Mouse (Mus musculus): ENCODE results near the gene Robo2. TPM values are rescaled to one million over a fixed set of nuclear protein-coding genes. Genes with fewer than 3 reads are reported as not detected.
"Not testable (repeated sequence)": the region's sequence is repeated elsewhere in the genome, so short reads cannot be mapped to it uniquely, and the experiment has no call there.

Gene Robo2
- total RNA-seq, 2 experiments from 2014 or later, result not detected

DNA sequence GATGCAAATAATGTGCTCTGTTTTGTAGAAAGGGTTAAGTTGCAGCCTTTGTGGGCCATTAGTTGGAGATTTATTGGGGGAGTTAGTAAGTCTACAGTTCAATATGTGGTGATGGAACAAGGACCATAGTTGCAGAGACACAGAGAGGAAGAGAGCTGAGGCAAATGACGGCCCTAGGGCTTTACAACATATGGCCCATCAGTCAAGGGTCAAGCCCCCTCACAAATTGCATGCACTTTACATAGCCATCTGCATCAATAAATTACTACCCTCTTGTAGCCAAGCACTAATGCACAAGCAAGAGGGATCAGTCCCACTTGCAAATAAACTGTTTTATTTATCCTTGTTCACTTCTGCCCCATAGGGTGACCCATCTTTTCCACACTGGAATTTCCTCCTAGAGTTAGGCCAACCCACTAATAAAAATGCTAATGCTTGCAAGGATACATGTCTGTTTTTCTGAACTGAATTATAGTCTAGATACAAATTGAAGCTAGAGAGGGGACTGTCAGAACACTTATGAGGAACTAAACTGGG is 194.7 kb downstream of the Robo2 start:
- ATAC-seq (ENCODE audit: poor library complexity, severe bottlenecking), result no peak

DNA sequence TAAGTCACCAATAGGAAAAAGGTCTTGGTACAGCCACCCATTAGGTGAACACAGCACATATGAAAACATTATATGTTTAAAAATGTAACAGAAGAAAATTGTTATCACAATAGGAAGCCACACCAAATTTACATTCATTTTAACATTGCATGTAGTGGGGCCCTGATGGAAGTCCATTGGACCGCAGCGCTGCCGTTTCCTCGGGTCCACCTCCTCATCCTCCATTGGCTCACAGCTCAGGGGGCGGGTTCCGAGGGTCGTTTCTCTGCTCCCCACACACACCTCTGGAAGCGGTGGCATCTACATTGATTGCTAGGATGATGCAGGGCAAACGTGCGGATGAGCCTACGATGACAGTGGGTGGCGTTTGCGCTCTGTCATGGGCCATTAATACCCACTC is 195.8 kb downstream of the Robo2 start:
- no peak; the same call in 1 of the 2 replicates for ATAC-seq (ENCODE audit: poor library complexity, severe bottlenecking)

DNA sequence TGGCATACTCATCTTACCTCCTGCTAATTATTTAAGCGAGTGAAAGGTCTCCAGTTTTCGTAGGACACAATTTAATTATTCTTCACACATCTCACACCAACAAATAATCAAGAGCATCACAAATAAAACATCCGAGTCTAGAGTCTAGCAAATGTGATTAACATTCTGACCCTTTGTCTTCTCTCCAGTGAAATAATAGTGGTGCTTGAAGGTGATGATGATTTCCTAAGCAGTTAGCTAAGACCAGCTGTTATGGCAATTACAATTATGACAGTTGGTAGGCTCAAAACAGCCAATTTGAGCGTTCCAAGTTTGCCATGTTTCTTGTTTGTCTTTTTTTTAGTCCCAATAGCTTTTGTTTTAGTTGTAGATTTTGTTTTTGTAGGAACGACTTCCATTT is 210.9 kb downstream of the Robo2 start:
- ATAC-seq (ENCODE audit: poor library complexity, severe bottlenecking), result no peak

DNA sequence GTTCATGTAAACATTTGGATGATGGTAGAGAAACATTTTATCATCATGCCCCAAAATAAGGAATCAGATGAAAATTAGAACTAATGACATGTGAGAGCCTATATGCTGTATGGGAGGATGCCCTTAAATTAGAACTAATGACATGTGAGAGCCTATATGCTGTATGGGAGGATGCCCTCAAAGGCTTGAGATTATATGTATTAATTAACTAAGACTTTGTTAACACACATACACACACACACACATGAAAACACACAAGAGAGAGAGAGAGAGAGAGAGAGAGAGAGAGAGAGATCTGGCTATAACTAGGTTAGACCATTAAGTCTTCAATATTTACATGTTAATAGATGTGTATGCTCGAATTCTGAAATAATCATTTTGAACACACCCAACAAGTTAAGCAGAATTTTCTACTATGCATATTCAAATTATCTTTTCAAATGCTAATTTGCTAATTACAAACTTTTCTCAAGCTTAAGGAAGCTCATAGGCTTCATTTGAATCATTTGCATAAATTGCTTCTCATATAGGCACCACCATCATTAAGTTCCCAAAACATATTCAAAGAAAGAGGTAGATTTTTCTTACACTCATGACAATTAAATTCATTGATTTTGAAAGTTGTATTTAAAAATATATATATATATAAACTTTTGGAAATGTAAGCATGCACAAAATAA is 211.5 kb downstream of the Robo2 start:
- ATAC-seq (ENCODE audit: poor library complexity, severe bottlenecking), result no peak

DNA sequence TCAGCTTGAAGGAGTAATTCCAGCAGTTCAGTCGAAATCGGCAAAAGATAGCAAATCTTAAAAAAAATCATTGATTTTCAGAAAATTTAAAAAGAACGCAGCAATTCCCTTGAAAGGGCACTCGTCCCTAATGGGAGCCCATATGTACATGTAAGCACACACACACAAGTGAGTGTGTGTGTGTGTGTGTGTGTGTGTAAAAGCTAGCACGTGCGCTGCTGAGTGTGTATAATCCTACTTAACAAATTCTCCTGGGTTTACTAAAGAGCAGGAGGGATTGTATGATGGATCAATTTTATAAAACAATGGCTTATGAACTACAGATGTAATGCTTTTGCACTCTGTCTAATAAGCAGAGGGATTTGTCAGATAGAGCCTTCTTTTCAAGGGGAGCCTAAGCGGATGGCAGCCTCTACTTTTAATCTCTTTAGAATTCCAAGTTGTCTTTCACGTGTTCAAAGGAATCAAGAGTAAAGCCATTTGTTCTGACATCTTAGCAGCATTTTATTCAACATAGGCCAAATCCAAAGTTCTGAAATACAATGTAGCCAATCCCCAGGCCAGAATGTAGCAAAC is 218.6 kb downstream of the Robo2 start:
- ATAC-seq (ENCODE audit: poor library complexity, severe bottlenecking), result no peak

DNA sequence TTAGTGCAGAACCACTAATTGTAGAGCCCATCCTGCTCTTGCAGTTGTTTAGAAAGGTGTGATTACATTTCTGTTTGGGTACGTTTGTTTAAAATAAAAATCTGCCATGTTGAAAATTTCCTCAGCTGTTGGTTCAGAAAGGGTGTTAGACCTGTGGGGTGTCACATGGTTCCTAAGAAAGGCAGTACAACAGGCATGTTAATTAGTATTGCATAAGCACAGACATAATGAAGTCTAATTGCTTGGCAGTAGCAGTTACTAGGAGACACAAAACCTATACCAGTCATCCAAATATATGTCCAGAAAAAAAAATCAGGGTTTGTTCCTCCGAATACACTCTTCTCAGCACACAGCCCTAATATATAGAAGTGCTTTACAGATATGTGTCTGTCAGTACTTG is 220.0 kb downstream of the Robo2 start:
- no peak for ATAC-seq (ENCODE audit: poor library complexity, severe bottlenecking)

DNA sequence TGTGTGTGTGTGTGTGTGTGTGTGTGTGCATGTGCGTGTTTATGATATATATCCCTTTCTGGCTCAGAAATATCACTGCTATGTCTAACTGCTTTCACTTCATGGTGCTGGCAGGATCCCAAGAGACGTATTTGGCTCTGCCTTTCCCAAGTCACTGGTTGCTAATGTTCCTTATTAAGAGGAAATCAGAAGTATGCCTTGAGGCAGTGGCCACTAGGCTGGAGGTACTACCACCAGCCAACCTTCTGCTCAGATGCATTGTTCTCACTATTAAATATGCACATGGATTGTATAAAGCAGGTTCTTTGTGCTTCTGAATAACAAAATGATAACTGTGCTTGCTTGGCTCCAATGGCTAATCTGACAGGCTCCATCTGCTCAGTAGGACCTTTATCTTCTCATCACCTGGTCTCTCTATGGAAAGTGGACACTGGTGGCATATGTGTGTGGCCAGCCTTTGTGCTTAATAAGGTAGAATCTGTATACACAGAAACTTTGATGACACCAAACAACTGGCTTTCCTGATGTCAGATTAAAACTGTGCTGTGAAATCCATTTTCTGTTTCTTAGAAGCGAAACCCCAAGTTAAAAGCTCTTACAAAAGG is 229.0 kb downstream of the Robo2 start:
- ATAC-seq (ENCODE audit: poor library complexity, severe bottlenecking), result no peak

DNA sequence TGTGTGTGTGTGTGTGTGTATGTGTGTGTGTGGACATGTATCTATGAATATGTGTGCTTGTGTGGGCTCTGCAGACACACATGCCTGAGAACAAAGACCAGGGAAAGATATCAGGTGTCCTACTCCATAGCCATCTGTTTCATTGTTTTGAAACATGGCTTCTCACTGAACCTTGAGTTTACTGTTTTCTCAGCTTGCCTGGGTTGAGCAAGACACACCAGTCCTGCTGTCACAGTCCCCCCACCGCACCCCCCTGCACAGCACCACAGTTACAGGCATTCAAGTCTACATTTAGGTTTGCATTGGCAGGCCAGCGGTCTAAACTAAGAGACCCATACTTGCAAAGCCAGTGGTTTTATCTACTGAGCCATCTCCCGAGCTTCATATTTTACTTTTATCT is 239.0 kb downstream of the Robo2 start:
- ATAC-seq (ENCODE audit: poor library complexity, severe bottlenecking), result no peak

DNA sequence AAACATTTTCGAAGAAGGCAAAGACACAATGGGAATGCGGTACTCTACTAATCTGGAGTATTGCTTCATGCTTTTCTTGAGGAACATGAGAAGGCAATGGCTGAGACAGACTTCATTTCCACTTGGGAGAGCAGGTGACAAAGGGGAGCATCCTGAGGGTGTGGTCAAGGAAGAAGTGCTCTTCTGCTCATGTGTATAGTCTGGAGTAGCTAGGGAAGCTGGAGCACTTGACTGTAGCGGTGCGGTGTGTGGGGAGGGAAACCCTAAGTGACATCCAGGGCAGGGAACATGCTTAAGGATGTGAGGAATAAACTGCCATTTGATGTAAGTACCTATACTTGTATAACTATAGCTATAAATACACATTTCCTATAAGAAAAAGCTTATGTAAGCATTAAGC is 242.0 kb downstream of the Robo2 start:
- ATAC-seq (ENCODE audit: poor library complexity, severe bottlenecking), result no peak

DNA sequence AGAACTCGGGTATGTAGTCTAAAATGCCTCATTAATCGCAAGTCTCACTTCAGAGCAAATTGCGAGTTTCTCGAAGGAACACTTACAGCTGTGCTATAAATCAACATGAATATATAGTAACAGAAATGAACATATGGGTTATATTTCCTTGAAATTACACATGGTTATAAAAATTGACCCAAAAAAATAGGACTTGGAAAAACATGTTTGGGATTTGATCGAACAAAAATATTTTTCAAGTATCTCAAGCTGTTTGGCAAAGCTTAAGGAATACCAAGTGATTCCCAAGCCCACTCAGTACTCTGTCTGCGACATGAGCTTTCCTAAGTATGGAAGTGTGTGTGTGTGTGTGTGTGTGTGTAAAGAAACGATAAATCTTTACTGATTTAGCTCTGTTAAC is 242.5 kb downstream of the Robo2 start:
- ATAC-seq (ENCODE audit: poor library complexity, severe bottlenecking), result no peak

DNA sequence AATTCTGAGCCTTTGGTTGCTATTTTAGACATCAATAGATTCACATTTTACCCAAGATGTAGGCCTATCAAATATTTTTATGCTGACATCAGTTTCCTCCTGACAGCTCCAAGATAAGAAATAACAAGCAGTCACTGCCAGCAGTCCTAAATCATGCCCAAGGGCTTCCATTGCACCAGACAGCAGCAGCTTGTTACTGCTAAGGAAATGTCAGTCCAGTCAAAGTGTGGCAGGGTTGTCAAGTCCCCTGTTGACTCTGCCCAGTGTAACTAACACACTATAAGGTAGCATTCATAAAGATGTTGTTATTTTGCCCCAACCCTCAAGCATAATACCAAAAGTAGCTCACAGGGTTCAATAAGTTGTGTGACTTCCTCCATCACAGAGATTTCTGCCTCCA is 243.8 kb downstream of the Robo2 start:
- ATAC-seq (ENCODE audit: poor library complexity, severe bottlenecking), result no peak

DNA sequence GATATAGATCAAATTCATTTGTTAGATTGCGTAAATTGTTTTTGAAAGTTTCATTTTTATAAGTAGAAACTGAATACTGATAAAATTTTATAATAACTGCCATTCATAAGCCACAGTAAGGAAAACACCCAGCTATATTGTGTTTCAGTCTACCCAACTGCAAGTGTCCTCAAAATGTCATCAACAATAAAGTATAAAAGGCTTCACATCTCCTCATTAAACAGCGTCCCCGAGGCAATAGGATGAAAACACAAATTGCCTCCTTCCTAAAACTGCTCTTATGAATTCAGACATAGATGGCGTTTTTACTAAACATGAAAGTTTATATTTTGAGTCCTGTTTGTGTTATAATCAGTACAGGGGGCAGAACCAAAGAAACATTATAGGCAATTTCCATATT is 249.6 kb downstream of the Robo2 start:
- no peak for ATAC-seq (ENCODE audit: poor library complexity, severe bottlenecking)

DNA sequence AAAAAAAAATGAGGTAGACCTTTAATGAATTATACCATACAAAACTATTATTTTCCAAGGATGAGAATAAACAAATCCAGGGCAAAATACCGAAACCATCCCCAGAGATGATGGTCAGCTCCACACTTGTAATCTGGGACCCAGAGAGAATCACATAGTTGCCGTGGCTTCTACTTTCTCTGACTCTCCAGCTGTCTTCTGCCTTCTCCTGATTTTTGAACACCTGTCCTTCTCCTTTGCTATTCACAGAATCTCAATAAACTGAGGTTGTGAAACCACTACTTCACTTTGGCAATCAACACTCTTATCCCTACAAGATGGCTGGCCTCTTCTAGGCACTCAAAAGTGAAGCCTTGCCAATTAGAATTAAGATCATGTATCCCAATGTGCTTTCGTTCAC is 252.4 kb downstream of the Robo2 start:
- ATAC-seq (ENCODE audit: poor library complexity, severe bottlenecking), result no peak

DNA sequence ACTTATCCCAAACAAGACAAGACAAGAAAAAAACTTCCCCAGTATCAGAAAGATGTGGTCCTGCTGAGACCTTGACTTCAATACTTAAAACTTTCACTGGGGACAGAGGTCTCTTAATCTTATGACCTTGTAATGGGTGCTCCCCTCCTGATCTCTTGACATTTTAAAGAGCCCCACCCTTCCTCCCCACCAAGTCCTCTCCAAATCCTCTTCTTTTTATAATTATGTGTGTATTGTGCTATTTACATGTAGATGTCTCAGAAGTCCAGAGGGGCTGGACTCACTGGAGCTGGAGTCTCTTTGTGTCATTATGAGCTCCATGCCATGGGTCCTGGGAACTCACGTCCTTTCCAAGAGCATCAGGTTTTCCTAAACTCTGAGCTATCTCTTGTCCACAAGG is 275.4 kb downstream of the Robo2 start:
- no peak for ATAC-seq (ENCODE audit: poor library complexity, severe bottlenecking)

DNA sequence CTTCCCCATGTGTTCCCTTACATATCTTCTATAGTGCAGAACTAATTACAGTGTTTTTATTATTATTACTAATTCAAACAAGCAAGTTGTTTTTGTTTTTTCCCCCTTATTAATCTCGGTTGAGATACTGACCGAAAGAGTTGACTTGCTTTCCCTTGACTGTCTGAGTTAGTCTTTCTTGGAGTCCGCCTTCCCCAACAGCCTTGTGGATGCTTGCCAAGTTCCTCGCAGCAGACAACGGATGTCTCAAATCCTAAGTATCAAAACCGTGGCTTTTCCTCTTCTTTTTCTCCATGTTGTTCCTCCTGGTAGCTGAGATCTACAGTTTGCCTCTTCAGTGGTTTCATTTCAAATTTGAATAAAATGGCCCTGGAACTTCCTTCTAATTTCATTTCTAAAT is 278.8 kb downstream of the Robo2 start:
- no peak for ATAC-seq (ENCODE audit: poor library complexity, severe bottlenecking)

DNA sequence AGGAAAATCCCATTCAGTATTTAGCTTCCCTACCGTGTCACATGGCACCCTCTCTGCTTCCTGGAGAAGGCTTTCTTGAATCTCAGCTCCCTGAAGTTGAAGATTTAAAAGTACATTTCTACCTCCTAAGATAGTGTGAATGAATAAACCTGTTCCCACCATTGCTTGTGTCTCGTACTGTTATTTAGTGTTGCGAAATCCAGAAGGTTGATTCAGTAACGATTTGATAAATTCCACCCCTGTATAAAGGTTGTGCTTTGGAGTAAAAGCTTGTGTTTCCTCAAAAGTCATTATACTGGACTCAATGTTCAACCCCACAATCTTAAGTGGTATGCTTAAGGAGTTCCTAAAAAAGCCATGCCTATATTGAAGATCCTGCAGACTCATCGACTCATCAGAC is 280.3 kb downstream of the Robo2 start:
- ATAC-seq (ENCODE audit: poor library complexity, severe bottlenecking), result no peak

DNA sequence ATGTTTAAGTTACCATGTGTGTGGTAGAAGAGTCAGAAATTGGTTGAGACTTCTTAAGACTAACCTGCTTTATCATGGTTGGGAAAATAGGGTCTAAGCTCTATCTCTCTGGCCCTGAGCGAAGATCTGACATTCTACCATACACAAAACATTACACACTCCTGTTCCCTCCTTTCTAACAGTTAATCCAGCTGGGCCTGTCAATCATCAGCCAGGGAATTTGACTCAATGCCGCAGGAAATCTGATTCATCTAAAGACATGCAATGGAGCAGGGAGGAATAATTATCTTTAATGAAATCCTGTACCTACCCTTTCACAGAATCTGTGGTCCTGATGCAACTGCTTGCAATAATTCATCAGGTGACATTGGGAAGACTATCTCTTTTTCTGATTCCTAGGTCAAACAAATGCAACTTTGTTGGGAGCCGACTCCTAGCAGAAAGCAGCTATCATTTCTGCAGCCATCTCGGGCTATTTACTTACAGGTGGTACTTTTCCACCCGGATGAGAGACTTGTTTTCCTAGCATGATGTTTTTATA is 283.1 kb downstream of the Robo2 start:
- ATAC-seq (ENCODE audit: poor library complexity, severe bottlenecking), result no peak

DNA sequence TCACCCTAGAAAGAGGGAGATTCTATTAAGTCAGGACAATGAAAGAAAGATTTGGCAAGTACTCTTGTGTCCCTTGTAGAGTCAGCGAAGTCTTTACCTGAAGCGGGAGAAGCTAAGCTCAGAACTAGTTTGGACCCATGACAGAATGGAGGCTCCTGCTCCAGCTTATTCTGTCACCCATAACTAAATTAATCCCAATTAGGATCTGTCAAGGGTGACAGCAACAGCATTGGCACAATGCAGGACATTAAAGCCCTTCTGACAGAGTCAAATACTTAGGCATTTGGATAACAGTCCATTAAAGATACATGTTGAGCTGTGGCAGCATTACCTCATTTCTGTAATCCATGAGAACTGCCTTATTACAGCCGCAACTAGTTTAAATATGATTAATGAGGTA is 298.5 kb downstream of the Robo2 start:
- no peak for ATAC-seq (ENCODE audit: poor library complexity, severe bottlenecking)

DNA sequence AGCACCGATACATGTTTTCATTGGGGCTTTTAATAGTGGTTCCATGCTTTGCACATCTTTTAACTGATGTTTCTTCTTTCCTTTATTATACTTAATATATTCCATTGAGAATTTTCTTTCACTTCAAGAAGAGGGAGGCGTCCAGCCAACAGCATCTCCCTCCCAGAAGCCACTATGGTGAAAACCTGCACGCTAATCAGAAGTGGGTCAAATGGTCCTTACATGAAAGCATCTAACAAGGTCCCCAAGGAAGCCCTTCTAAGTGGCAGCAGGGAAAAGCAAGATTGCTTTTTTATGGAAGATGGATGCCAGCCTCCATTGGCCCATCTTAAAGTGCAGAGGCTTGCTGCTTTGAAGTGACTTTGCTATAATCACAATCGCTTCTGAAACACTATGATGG is 300.5 kb downstream of the Robo2 start:
- no peak for ATAC-seq (ENCODE audit: poor library complexity, severe bottlenecking)

DNA sequence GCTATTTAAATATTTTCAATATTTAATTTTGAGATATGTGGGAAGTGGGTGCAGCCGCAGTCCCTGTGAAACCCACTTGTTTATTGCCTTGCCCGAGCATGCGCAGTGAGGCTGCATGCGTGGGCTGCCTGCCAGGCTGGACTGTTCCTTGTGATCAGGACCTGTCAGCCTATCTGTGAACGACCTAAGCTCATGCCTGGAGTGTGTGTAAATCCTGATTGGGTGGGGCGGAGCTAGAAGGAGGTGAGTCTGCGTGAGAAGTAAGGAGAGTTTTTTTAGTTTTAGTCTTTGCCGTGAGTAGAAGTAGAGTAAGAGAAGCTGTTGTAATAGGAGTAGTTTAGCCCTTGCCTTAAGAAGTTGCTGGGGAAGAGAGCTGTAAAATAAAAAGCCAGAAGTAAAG is 307.2 kb downstream of the Robo2 start:
- ATAC-seq (ENCODE audit: poor library complexity, severe bottlenecking), result not testable (repeated sequence)

DNA sequence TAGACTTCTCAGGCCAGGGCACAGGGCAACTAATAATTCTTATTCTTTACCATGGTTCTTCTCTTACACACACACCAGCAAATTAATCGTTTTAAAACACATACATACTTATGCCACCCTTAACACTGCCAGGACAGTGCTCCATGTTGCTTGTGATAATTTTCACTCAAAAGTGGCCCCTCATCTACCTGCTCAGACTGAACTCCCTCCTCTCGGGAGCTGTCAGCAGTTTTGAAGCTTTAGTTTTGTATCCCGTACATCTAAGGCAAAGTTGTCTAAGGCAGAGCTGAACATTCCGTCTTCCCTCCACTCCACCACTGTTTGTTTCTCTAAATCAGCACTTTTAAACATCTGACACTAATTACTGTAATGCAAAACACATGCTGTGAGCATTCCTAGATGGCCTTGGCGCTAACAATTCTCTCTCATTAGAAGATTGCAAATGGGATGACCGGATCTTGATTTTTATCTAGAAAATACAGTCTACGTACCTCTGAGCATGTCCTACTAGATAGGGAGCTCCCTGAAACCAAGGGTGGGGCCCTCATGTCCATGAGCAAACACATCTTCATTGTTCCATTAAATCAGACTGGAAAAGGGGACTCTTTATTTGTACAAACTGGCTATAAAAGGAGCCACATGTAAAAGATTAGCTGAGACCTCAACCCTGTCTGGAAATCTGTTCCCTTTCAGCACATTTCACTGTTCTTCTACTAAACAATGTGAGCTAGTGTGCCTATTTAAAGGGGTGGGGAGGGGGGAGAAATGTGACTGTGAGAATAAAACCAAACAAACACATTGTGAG is 318.4 kb downstream of the Robo2 start:
- ATAC-seq (ENCODE audit: poor library complexity, severe bottlenecking), result no peak
